Mouse (Mus musculus): ENCODE results near the gene Faim2. TPM values are rescaled to one million over a fixed set of nuclear protein-coding genes. Genes with fewer than 3 reads are reported as not detected.

Faim2 gene
- polyA plus RNA-seq, 1 experiment from 2014 or later: 0.08 TPM

GRCm38 (mm10) chr15:99469067-99469466, 58.9 kb downstream of the Faim2 start:
- peak; percentile 80 for DNase-seq (ENCODE audit: low spot score)

- no peak for DNase-seq (ENCODE audit: low spot score)
These were observed 64.8 kb downstream of the Faim2 start for GRCm38 (mm10) chr15:99463194-99463593.

GRCm38 (mm10) chr15:99457606-99458401, 70.2 kb downstream of the Faim2 start, which contains the start of gene Nckap5l:
Gene Nckap5l (minus strand): TSS chr15:99457748.
- DNase-seq (ENCODE audit: low spot score): peak; percentile 95

- DNase-seq (ENCODE audit: low spot score): peak; percentile 59
These were observed 70.9 kb downstream of the Faim2 start for GRCm38 (mm10) chr15:99456963-99457605.

GRCm38 (mm10) chr15:99456338-99456962, 71.5 kb downstream of the Faim2 start:
- no peak for DNase-seq (ENCODE audit: low spot score)

GRCm38 (mm10) chr15:99455415-99455814, 72.5 kb downstream of the Faim2 start:
- DNase-seq (ENCODE audit: low spot score): no peak

- DNase-seq (ENCODE audit: low spot score): no peak
These were observed 73.2 kb downstream of the Faim2 start for GRCm38 (mm10) chr15:99454585-99455279.

- peak; percentile 53 for DNase-seq (ENCODE audit: low spot score)
These were observed 74.6 kb downstream of the Faim2 start for GRCm38 (mm10) chr15:99453153-99453900.

- no peak for DNase-seq (ENCODE audit: low spot score)
These were observed 78.1 kb downstream of the Faim2 start for GRCm38 (mm10) chr15:99449751-99450280.

GRCm38 (mm10) chr15:99449131-99449750, 78.7 kb downstream of the Faim2 start:
- DNase-seq (ENCODE audit: low spot score): peak; percentile 35

Other genes with a start within 250 kb of the Faim2 start
- gene Prpf40b, start 233.1 kb downstream of the Faim2 start, polyA plus RNA-seq (2015; fragmentation: Nextera tagmentation; extraction: Ambion mirVana): 13.0 and 14.0 TPM in 2 replicates
- gene Fam186b, start 232.3 kb downstream of the Faim2 start, polyA plus RNA-seq (2015; fragmentation: Nextera tagmentation; extraction: Ambion mirVana): 0.05 and 0.08 TPM in 2 replicates
- gene Fmnl3, start 157.7 kb downstream of the Faim2 start, polyA plus RNA-seq (2015; fragmentation: Nextera tagmentation; extraction: Ambion mirVana): 21.2 and 22.3 TPM in 2 replicates
- gene Tmbim6, start 135.3 kb downstream of the Faim2 start, polyA plus RNA-seq (2015; fragmentation: Nextera tagmentation; extraction: Ambion mirVana): 398 and 433 TPM in 2 replicates
- gene Nckap5l, start 70.4 kb downstream of the Faim2 start, polyA plus RNA-seq (2015; fragmentation: Nextera tagmentation; extraction: Ambion mirVana): 5.7 and 6.0 TPM in 2 replicates
- gene Bcdin3d, start 53.4 kb downstream of the Faim2 start, polyA plus RNA-seq (2015; fragmentation: Nextera tagmentation; extraction: Ambion mirVana): 24.3 and 24.7 TPM in 2 replicates
- gene Aqp2, start 50.9 kb upstream of the Faim2 start, polyA plus RNA-seq (2015; fragmentation: Nextera tagmentation; extraction: Ambion mirVana): not detected in 2 replicates
- 3.6 and 5.2 TPM in 2 replicates for gene Aqp5, start 62.6 kb upstream of the Faim2 start, polyA plus RNA-seq (2015; fragmentation: Nextera tagmentation; extraction: Ambion mirVana)
- gene Aqp6, start 73.2 kb upstream of the Faim2 start, polyA plus RNA-seq (2015; fragmentation: Nextera tagmentation; extraction: Ambion mirVana): 0.15 TPM in 1 of 2 replicates, not detected in the other
- 121 and 132 TPM in 2 replicates for gene Racgap1, start 123.5 kb upstream of the Faim2 start, polyA plus RNA-seq (2015; fragmentation: Nextera tagmentation; extraction: Ambion mirVana)
- 0.94 and 1.1 TPM in 2 replicates for gene Asic1, start 142.2 kb upstream of the Faim2 start, polyA plus RNA-seq (2015; fragmentation: Nextera tagmentation; extraction: Ambion mirVana)
- gene Smarcd1, start 174.0 kb upstream of the Faim2 start, polyA plus RNA-seq (2015; fragmentation: Nextera tagmentation; extraction: Ambion mirVana): 36.3 and 41.1 TPM in 2 replicates
- not detected in 2 replicates for gene Gm17349, start 177.3 kb upstream of the Faim2 start, polyA plus RNA-seq (2015; fragmentation: Nextera tagmentation; extraction: Ambion mirVana)
- 0.30 and 1.8 TPM in 2 replicates for gene Gpd1, start 189.3 kb upstream of the Faim2 start, polyA plus RNA-seq (2015; fragmentation: Nextera tagmentation; extraction: Ambion mirVana)
- 241 and 259 TPM in 2 replicates for gene Cox14, start 197.5 kb upstream of the Faim2 start, polyA plus RNA-seq (2015; fragmentation: Nextera tagmentation; extraction: Ambion mirVana)
- gene Cers5, start 244.7 kb upstream of the Faim2 start, polyA plus RNA-seq (2015; fragmentation: Nextera tagmentation; extraction: Ambion mirVana): 42.2 and 48.4 TPM in 2 replicates

Data from thymus, postnatal 0 days (tissue).